Mouse (Mus musculus) brain, embryonic 14.5 days (tissue): ENCODE measurements around the gene Cfp. TPM values are rescaled to one million over a fixed set of nuclear protein-coding genes. Genes with fewer than 3 reads are reported as not detected.

Experiments used
- DNase-seq: peaks from one replicate; pipeline ENCODE4 v3.0.0-alpha.2; 2011; ENCODE audit warnings: low read depth
- CTCF ChIP-seq: fragments of 200-500 bp; IDR thresholded peaks from 2 replicates; pipeline ENCODE4 v1.5.1; 2012; ENCODE audit warnings: inconsistent platforms, mild to moderate bottlenecking, moderate library complexity, borderline replicate concordance; ENCODE audit not compliant: insufficient read depth, insufficient read length; ENCODE audit errors: extremely low read depth
- POLR2A ChIP-seq: fragments of 200-500 bp; IDR thresholded peaks from 2 replicates; pipeline ENCODE4 v1.6.1; 2012; ENCODE audit warnings: mild to moderate bottlenecking, inconsistent platforms, borderline replicate concordance; ENCODE audit not compliant: poor library complexity, insufficient read depth, insufficient read length, severe bottlenecking; ENCODE audit errors: extremely low read depth
- polyA plus RNA-seq: library from polyadenylated mRNA; depleted of rRNA; stranded (reverse); fragments of >200 nt; gene quantifications from 2 replicates; pipeline ENCODE4 v1.2.3, GENCODE M21; 2012; rRNA removed

The Cfp gene
- 25.4 and 33.6 TPM in 2 replicates for polyA plus RNA-seq

DNA sequence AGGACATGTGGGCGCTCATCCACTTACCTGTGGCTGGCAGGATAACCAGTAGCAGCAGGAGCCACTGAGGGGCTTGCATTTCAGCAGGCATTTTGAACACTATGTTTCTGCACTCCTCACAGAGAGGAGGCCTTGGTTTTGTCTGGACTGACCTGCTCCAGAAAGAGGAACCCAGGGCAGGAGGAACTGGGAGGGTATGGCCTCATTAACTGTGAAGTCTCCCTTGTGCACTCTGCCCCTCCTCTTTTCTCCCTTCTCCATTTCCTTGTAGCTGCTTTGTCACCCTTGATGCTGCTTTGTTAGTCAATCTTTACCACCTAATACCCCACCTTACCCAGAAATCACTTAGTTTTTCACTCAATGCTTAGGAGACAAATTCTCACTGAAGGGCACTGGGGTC lies at the start of gene Cfp:
TSS of gene Cfp (minus strand) at position 192 of the 400 bp plus-strand sequence.
- DNase-seq = no peak
- no peak for TF ChIP-seq POLR2A

DNA sequence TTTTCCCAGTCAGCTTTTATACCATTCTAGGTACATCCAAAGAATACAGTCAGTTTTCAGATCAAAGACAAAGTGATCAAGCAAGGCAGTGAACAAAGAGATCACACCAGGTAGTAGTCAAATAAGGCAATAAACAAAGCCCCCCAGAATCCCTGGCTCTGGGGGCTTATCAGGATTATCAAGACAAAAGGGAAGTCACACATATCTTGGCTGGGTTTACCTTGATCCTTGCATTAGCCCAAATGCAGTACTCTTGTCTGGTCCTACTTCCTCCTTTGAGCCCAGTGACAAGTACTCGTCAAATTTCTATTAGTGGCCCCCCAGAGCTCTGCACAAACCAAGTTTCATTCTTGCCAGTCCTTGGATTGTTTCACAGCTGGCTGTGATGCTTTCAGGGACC lies 49.5 kb upstream of the Cfp start:
- DNase-seq = no peak
- TF ChIP-seq POLR2A (no peak), CTCF (no peak)

DNA sequence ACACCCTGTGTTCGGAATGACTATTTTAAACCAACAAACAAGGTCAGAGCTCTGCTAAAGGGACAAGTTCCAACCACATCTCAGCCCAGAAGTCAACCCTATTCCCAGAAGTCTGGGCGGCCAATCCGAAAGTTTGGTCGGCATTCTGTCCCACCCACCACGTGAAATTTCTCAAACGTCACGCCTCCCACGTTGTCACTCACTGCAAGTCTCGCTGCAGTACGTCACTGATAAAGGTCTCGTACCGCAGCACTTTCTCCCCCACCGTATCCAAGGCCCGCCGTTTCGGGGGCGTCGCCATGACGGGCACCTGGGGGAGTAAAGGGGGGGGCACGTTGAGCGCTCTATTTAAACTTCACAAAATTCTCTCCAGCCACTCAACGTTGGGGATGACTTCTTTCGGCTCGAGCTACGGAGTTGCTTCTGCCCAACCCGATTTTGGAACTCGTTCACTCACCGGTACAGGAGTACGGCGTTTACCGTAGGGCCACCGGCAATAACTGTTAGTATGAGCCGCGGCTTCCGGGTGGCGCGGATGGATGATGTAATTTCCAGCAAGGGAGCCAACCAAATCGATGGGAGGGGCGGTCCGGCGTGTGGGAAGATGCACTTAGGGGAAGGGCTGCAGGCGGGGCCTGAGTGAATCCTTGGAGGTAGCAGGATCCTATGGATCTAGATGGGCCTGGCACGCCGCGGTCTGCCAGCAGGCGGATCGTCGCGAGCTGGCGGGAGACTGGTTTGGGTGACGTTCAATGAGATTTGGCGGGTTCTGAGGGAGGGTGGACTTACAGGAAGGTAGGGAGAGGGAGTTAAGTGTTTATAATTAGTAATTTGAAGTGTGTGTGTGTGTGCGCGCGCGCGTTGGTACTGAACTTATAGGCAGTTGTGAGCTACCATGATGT lies 30.4 kb upstream of the Cfp start, which contains the start of gene Uxt:
TSS of gene Uxt (minus strand) at position 541 of the 902 bp plus-strand sequence.
- peak; percentile 97 for DNase-seq
- TF ChIP-seq POLR2A = no peak
- TF ChIP-seq CTCF = peak; percentile 14; the same call in 1 of the 2 replicates

DNA sequence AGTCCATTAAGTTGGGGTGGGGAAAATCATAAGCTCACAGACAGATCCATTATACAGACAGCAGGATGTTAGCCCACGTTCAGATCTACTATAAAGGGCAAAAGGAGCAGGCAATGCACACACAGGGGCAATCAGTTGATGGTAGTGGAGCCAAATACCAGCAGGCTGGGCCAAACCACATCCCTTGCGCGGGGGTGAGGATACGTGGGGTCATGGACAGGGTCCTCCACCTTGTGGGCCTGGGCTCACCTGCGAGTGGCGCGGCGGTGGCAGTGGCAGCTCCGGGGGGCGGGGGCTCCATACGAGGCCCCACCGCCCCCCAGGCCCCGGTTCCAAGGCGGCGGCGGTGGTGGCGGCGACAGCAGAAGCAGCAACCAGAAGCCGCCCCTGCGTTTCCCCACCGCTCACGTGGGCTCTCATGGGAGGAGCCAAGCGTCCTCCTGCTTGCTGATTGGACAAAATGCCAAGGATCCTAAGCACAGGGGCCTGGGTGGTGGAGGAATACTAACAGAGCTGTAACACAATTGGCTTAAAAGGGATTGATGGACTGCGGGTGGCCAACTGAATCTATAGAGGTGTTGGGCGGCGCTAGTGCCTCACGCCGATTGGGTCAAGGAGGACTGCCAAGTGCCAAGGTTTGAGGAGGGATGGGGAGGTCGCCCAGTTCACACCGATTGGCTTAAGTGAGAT lies 19.0 kb upstream of the Cfp start, which contains the start of gene Elk1:
TSS of gene Elk1 (minus strand) at position 418 of the 690 bp plus-strand sequence.
- TF ChIP-seq POLR2A (no peak), CTCF (no peak)
- peak; percentile 98 for DNase-seq

DNA sequence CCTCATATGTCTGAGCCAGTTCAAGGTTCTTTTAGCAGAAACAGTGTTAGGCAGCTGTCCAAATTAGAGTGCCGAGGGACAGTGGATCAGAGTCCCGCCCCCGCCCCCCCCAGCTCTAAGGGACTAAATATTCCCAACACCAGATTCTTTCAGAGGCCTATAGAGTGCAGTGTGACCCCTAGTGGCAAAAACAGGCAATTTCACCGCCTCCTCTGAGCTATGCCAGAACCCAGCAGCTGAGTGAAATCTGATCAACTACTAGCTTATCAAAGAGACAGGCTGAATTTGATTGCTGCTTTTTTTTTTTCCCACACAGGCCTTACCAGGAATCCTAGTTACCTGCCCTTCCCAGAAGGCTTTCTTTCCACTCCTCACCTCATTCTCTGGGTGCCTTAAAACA lies 14.7 kb upstream of the Cfp start:
- peak; percentile 44 for DNase-seq
- TF ChIP-seq CTCF (peak; percentile 66; the same call in 1 of the 2 replicates), POLR2A (no peak)

DNA sequence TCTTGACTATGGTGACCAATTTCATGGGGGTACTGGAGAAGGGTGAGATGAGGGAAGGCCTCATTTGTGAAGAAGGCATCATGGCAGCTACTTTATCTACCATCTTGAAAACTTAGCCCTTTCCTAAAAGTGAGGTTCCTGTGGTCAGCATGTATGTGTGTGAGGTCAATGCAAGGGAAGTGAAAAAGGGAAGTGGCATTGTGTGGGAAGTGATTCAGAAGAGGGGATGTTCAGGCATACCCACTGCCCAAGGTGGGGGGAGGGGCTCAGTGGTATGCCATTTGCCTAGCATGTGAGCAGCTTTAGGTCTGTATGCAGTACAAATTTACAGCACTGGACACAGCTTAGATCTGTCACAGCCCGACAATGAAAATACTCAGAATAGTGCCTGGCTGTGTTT lies 608 bp upstream of the Cfp start:
- TF ChIP-seq CTCF (no peak), POLR2A (no peak)
- DNase-seq = no peak

DNA sequence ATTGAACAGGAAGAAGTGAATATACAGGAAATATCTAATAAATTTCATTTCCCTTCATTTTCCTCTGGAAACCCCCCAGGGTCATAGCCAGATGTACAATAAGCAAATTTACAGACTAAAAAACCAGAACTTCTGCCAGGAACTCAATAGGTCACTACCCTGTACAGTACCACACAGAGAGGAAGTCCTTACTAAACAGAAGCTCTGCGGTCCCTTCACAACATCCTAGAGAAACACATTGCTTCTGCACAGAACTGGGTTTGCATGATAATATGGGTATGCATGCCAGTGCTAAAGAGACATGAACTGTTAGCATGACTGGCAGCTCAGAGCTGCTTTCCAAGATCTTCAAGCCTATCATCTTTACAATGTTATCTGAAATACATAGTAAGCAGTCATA lies 1.5 kb downstream of the Cfp start:
- no peak for DNase-seq
- TF ChIP-seq POLR2A = no peak
- TF ChIP-seq CTCF = no peak

DNA sequence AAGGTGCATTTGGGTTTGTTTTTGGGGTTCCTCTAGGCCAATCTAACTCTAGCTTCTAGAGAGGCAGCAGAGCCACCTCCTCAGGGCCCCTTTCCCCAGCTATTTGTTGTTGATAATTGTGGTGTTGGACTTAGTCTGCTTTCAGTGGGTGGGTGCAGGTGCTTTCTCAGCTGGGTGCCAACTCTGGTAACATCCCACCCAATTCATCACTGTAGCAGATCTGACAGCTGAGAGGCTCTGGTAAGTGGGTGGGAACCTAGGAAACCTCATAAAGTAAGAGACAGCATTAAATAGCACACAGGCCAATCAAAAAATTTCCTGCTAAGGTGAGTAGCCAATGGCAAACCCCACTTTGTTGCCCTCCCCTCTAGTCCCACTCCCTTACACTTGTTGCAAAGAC lies 6.4 kb downstream of the Cfp start:
- TF ChIP-seq CTCF (no peak), POLR2A (no peak)
- DNase-seq = no peak

DNA sequence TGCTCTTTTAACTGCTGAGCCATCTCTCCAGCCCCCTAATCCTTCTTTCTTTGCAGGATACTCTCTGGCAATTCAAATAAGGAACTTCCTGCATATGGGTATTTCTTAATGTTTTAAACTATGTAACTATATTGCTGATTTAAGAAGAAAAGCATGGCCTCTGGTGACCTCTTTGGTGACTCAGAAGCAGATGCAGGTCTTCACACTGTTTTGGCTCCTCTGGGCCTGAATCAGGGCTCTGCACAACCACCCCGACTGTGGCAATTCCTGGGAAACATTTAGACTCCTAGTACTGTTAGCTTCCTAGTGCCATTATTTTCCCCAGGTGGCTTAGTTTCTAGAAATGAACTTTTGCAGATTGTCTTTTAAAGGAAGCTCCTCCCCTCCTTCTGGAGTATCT lies 7.8 kb downstream of the Cfp start:
- no peak for TF ChIP-seq POLR2A
- no peak for TF ChIP-seq CTCF
- no peak for DNase-seq

DNA sequence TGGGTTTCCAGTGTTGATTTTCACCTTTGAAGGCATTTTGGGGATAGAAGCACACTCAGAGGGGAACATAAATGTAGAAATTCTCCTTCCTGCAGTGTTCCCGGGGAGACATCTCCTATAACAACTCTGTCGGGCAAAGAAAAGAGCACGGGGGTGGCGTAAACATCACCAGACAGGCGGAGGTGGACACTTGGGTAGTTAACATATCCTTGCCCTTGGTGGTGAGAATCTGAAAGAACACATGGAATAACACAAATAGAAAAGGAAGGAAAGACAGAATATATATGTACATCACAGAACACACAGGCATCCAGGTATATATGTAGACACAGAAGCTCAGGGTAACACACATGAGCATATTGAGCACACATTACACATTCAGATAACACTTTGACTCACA lies 10.0 kb downstream of the Cfp start:
- TF ChIP-seq CTCF = no peak
- TF ChIP-seq POLR2A = no peak
- DNase-seq = no peak

DNA sequence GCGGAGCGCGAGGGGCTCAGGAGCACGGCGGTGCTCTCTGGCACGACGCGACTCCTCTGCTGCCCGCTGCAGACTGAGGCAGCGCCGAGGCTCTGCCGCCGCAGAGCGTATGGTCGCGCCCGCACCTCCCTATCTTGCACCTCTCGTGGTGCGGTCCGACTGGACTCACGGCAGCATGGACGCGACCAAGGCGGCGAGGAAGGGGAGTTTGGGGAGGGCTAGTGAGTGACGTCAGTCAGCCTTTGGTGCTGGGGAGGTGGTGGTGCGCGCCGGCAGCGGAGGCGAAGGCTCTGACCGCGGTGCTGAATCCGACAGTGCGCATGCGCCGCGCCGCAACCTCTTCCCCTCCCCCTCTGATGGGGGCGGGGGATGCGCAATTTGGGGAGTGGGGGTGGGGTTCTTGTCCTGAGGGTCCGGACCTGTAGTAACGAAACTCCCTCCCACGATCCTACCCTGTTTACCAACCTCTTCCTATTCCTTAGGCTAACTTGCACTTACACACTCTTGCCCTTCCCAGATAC lies 10.5 kb downstream of the Cfp start, which contains the start of gene Syn1:
TSS of gene Syn1 (minus strand) at position 161 of the 521 bp plus-strand sequence.
- DNase-seq = peak; percentile 98
- TF ChIP-seq CTCF (no peak), POLR2A (peak; percentile 67)

DNA sequence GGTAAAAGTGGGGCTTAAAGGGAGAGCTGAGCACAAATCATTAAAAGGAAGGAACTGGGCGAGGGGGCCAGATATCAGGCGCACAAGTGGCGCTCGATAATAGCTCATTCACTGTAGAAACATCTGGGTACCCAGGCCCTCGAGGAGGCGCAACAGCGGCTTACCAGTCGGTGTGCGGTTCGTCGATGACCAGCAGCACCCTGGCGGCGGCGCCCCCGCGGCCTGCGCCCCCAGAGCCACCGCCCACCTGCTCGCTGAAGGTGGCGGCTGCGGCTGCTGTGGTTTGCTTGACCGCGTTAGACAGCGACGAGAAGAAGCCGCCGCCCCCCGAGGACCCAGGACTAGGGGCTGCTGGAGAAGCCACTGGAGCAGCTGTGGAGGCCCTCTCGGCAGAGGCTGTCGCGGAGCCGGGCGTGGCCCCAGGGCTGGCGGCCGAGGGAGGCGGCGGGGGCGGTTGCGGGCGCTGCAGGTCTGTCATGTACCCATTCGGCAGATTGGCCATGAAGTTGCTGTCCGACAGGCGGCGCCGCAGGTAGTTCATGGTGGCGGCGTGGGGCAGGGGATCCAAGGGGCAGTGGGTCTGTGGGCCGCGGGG lies 11.0 kb downstream of the Cfp start:
- DNase-seq = no peak
- no peak for TF ChIP-seq POLR2A
- no peak for TF ChIP-seq CTCF

DNA sequence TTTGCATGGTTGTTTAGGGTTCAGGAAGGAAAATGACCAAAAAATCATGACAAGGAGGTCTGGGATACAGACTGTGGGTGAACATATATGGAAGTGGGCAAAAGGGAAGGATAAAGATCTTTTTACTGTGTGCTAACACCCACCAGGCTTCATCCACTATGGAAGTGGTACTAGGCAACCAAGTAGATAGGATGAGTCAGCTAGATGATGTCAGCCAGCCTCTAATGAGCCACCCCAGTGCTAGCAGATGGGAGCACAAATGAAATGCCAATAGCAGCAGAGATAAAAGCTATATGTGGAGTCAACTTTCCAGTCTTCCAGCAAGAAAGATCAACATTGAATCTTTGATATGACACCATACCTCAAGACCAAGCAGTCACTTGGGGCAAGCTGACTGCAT lies 16.3 kb downstream of the Cfp start:
- TF ChIP-seq CTCF (no peak), POLR2A (no peak)
- no peak for DNase-seq
